Mouse (Mus musculus) common myeloid progenitor, adult 5-6 weeks (primary cell): ENCODE data around the gene Ccdc134. TPM values are rescaled to one million over a fixed set of nuclear protein-coding genes. Genes with fewer than 3 reads are reported as not detected.

Source experiments
- ATAC-seq: replicated peaks from 2 replicates; pipeline ENCODE4 v1.8.0; 2016; ENCODE audit warnings: low read depth, mild to moderate bottlenecking, moderate TSS enrichment, inconsistent platforms; ENCODE audit not compliant: poor library complexity, severe bottlenecking
- total RNA-seq: library from RNA; stranded (forward); fragments of 200-1000, 187-1606 nt; gene quantifications from 2 replicates; pipeline ENCODE4 v1.2.3, GENCODE M21; 2017

Gene Ccdc134
- total RNA-seq, 1 experiment from 2014 or later: 18.0 TPM

DNA sequence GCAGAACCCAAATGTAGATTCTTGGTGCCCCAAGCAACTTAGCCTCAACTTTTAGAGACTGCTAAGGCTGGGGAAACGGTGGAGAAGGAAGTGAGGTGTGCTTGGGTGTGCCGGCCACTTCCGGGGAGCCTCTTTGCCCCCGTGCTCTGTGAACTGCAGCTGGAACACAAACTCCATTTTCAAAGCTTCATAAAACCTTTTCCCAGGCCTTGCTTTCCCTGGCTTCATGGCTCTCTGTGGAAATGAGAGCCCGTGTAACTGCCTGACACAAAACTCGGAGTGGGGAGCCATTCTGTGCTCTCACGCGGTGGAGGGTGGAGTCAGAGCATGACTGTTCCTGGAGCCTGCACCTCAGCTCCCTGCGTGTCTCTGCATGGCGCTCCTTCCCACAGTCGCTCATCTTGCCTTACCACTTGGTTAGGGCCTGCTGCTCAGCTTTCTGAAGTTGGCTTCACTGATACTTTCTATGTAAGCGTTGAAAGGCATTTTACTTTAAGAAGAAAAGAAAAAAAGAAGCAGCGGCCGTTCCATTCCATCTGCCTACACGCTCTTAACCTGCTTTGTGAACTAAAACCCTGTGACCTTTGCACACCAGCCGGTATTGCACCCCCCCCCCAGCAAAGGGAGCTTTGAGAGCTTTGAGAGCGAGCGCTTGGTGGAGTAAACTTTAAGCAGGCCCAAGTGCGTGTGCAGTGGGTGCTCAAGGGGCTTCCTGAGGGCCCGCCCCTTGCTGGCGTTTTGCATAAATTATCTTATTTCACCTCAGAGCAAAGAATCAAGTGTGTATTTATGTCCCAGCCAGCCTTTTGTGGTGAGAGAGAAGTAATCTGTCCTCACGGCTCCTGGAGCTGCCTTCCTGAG lies 38.7 kb downstream of the Ccdc134 start:
- ATAC-seq: 0 out of 2 replicates have a peak, but pooled peaks have one; percentile 38

GRCm38 (mm10) chr15:82167201-82168168 lies 39.8 kb downstream of the Ccdc134 start:
- ATAC-seq: no peak

DNA sequence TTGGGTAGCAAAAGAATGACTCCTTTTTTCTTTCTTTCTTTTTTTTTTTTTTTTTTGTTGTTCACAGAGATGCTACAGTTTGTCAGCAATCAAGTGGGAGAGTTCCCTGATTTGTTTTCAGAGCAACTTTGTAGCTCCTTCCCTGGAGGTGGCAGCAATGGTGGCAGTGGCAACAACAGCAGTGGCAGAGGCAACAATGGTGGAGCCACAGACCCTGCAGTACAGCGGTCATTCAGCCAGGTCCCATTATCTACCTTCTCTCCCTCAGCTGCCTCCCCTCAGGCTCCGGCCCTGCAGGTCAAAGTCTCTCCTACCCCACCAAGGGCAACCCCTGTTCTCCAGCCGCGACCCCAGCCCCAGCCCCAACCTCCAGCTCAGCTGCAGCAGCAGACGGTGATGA lies 41.9 kb downstream of the Ccdc134 start:
- ATAC-seq: no peak

DNA sequence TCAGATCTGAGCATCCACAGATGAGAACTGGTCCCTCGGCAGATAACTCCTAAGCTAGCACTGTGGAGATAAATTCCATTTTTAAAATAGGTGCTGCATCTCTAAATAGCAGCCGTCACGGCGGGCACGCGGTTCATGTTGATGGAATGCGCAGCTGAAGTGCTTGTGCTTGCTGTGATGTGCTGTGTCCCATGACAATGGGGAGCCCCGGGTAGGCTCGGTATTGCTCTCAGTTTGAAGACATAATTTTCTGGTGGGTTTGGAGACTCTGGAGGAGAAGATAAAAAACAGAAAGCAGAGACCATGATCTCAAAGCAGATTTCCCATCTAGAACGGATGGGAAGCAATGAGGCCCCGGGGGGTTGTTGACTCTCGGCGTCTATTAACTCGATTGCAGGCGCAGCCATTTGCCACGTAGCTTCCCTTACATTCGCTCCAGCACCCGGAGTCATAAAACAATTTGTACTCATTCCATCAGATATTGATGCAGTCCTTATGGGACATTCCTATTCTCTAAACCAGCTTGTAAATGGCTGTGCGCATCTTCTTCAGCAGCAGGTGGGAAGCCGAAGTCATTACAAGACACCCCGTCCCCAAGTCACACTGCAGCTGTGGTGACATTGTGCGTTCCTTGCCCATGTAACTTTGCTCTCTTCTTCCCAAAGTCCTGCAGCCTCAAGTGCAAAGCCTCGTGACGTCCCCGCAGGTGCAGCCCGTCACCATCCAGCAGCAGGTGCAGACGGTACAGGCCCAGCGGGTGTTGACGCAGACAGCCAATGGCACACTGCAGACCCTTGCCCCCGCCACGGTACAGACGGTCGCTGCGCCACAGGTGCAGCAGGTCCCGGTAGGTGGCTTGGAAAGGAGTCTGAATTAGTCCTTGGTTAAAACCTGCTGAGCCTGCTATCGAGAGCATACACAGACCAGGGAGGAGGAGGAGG lies 43.0 kb downstream of the Ccdc134 start:
- ATAC-seq: no peak

- ATAC-seq: no peak
Measured at GRCm38 (mm10) chr15:82172648-82173047, 44.9 kb downstream of the Ccdc134 start.

GRCm38 (mm10) chr15:82175091-82175490 lies 47.4 kb downstream of the Ccdc134 start:
- no peak for ATAC-seq

- no peak for ATAC-seq
Measured at GRCm38 (mm10) chr15:82177743-82178290, 50.1 kb downstream of the Ccdc134 start.

DNA sequence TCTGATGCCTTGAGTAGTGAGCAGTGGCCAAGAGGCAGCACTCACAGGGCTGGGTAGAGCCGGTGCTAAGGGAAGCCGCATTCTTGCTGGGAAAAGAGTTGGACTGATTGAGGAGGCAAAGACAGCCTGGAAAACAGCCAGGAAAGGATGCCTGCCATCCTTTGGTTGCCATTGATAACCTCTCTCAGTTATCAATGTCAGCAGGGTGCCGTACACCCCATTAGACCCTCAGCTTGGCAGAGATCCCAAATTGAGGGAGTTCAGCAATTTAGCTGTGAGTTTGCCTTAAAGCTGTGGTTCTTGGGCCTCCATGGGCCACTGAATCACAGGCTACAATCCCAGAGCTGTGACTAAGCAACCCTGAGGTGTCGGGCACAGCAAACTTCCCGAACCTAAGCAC lies 53.4 kb downstream of the Ccdc134 start:
- ATAC-seq: no peak

DNA sequence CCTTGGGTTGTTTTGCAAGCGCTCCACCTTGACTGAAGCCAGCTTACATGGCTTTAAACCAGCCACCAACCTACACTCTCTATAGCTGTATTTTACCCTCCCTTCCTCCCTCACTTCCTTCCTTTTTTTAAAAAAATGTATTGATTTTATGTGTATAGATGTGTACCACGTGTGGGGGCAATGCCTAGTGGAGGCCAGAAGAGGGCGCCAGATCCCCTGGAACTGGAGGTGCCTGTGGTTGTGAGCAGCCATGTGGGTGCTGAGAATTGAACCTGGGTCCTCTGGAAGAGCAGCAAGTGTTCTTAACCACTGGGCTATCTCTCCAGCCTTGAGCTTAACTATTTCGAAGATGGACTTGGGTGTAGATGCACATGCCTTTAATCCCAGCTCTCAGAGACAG lies 54.6 kb downstream of the Ccdc134 start:
- no peak for ATAC-seq

GRCm38 (mm10) chr15:82183596-82183995 lies 55.9 kb downstream of the Ccdc134 start:
- no peak for ATAC-seq

GRCm38 (mm10) chr15:82184183-82184582 lies 56.5 kb downstream of the Ccdc134 start:
- ATAC-seq: peak; percentile 41

GRCm38 (mm10) chr15:82184656-82185055 lies 56.9 kb downstream of the Ccdc134 start:
- no peak for ATAC-seq

- no peak for ATAC-seq
Measured at GRCm38 (mm10) chr15:82185062-82185783, 57.5 kb downstream of the Ccdc134 start.

DNA sequence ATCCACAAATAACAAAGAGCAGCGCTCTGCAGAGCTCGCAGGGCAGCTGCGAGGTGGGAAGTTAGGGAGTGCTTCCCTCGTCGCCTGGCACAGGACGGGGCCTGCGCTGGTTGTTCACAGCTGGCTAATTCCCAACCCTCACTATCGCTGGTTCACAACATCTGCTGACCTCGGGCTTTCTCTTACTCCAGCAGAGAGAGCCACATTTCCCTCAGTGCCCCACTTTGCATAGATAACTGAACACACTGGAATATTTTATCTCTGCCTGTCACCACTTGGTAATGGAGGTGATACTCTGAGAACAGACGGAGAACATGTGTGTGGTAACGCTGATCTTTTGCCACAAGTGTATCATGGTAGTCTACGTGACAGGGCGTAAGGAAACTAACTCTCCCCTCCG lies 58.4 kb downstream of the Ccdc134 start:
- ATAC-seq: peak; percentile 34

- peak; percentile 48 for ATAC-seq
Measured at GRCm38 (mm10) chr15:82186931-82187330, 59.2 kb downstream of the Ccdc134 start.

DNA sequence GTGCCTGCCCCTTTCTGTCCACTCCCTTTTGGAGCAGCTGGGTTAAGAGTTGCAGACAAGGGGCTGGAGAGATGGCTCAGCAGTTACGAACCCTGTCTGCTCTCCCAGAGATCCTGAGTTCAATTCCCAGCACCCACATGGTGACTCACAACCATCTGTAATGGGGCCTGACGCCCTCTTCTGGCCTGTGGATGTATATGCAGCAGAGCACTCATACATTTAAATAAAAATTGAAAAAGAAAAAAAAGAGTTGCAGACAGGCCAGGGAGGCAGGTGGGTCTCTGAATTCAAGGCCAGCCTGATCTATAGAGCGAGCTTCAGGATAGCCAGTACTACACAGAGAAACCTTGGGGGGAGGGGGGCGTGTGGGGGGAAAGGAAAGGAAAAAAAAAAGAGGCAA lies 59.7 kb downstream of the Ccdc134 start:
- no peak for ATAC-seq

- ATAC-seq: no peak
Measured at GRCm38 (mm10) chr15:82187924-82188323, 60.2 kb downstream of the Ccdc134 start.

- no peak for ATAC-seq
Measured at GRCm38 (mm10) chr15:82188481-82189240, 60.9 kb downstream of the Ccdc134 start.
